Mouse (Mus musculus): Measurements from ENCODE around the gene Grip1.
"Not testable (repeated sequence)": the region's sequence is repeated elsewhere in the genome, so short reads cannot be mapped to it uniquely, and the experiment has no call there.

Gene Grip1

GRCm38 (mm10) chr10:120060579-120061237 lies 607.1 kb downstream of the Grip1 start:
- peak; percentile 78 for DNase-seq (ENCODE audit: low read depth, low spot score)

GRCm38 (mm10) chr10:120061238-120062130 lies 607.9 kb downstream of the Grip1 start:
- DNase-seq (ENCODE audit: low read depth, low spot score) = peak; percentile 57

- peak; percentile 59 for DNase-seq (ENCODE audit: low read depth, low spot score)
Observed at GRCm38 (mm10) chr10:120064424-120064823, 610.8 kb downstream of the Grip1 start.

GRCm38 (mm10) chr10:120066319-120066718 lies 612.7 kb downstream of the Grip1 start:
- no peak for DNase-seq (ENCODE audit: low read depth, low spot score)

- no peak for DNase-seq (ENCODE audit: low read depth, low spot score)
Observed at GRCm38 (mm10) chr10:120077850-120078249, 624.2 kb downstream of the Grip1 start.

- DNase-seq (ENCODE audit: low read depth, low spot score) = peak; percentile 10
Observed at GRCm38 (mm10) chr10:120092548-120092947, 638.9 kb downstream of the Grip1 start.

- DNase-seq (ENCODE audit: low read depth, low spot score) = no peak
Observed at GRCm38 (mm10) chr10:120095136-120095535, 641.5 kb downstream of the Grip1 start.

- no peak for DNase-seq (ENCODE audit: low read depth, low spot score)
Observed at GRCm38 (mm10) chr10:120095716-120096115, 642.1 kb downstream of the Grip1 start.

- no peak for DNase-seq (ENCODE audit: low read depth, low spot score)
Observed at GRCm38 (mm10) chr10:120097564-120097963, 643.9 kb downstream of the Grip1 start.

- no peak for DNase-seq (ENCODE audit: low read depth, low spot score)
Observed at GRCm38 (mm10) chr10:120100806-120101205, 647.2 kb downstream of the Grip1 start.

- peak; percentile 16 for DNase-seq (ENCODE audit: low read depth, low spot score)
Observed at GRCm38 (mm10) chr10:120111691-120112319, 658.2 kb downstream of the Grip1 start.

- peak; percentile 96 for DNase-seq (ENCODE audit: low read depth, low spot score)
Observed at GRCm38 (mm10) chr10:120112507-120113396, 659.1 kb downstream of the Grip1 start, which contains the start of gene Helb. TSS of gene Helb (minus strand) at chr10:120112987.

GRCm38 (mm10) chr10:120113482-120113881 lies 659.9 kb downstream of the Grip1 start:
- not testable (repeated sequence) for DNase-seq (ENCODE audit: low read depth, low spot score)

- no peak for DNase-seq (ENCODE audit: low read depth, low spot score)
Observed at GRCm38 (mm10) chr10:120113980-120114379, 660.4 kb downstream of the Grip1 start.

- DNase-seq (ENCODE audit: low read depth, low spot score) = no peak
Observed at GRCm38 (mm10) chr10:120114493-120114892, 660.9 kb downstream of the Grip1 start.

GRCm38 (mm10) chr10:120115249-120115648 lies 661.6 kb downstream of the Grip1 start:
- DNase-seq (ENCODE audit: low read depth, low spot score) = no peak

GRCm38 (mm10) chr10:120123721-120124120 lies 670.1 kb downstream of the Grip1 start:
- peak; percentile 20 for DNase-seq (ENCODE audit: low read depth, low spot score)

GRCm38 (mm10) chr10:120124801-120125464 lies 671.3 kb downstream of the Grip1 start:
- DNase-seq (ENCODE audit: low read depth, low spot score) = peak; percentile 90

GRCm38 (mm10) chr10:120125465-120125857 lies 671.8 kb downstream of the Grip1 start:
- no peak for DNase-seq (ENCODE audit: low read depth, low spot score)

- DNase-seq (ENCODE audit: low read depth, low spot score) = no peak
Observed at GRCm38 (mm10) chr10:120128601-120129277, 675.1 kb downstream of the Grip1 start.
